Mouse (Mus musculus) cerebellum, postnatal 36 days (tissue): ENCODE results near the gene Igf2bp3.

Experiments
- DNase-seq, 2 experiments: peaks; one replicate each; pipeline ENCODE4 v3.0.0; 2021 to 2022; ENCODE audit warnings: mixed read lengths in 2 of 2

The Igf2bp3 gene

DNA sequence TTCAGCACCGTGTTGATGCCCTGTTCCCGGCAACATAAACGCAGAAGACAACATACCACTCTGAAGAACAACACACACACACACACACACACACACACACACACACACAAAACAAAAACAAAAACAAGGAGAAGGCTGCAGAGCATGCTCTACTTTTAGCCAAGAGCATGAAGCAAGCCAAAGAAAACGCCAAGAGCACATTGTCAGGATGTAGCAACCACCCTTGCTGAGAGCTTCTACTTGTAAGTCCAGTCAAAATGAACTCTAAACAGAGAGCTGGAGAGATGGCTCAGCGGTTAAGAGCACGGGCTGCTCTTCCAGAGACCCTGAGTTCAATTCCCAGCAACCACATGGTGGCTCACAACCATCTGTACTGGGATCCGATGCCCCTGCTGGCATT is 41.5 kb downstream of the Igf2bp3 start:
- DNase-seq = no peak

DNA sequence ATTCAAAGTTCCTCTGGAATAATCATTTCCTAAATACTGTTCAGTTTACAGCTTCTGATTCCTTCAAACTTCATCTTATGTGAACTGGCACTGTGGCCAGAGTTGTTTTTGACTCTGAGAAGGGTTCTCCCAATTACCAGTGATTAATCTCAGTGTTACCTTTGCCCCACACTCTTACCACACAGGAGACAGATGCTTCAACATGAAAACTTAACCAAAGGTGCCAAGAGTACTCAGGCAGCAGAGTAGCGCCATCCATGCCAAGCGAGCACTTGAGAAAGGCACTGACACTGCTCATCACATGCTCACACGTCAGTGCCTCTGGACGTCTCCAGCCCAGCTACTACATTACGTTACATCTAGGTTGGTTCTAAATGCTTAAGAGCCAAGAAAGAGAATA is 43.5 kb downstream of the Igf2bp3 start:
- DNase-seq = no peak

DNA sequence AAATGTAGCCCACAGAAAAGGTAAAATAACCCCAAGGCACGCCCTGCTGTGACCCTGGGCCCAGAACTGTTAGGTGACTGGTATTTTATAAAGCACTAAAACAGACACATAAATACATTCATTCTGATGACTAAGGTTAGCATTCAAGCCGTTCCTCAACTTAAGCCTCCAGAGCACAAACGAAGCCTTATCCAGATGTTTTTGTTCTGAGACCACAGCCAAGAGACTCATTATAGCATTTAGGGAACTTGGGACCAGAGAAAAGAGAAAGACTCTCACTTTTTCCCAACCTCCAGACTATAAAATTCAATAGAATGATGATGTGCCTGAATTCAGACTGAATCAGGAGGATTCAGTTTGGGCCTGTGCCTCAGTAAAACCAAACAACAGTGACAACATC is 46.1 kb downstream of the Igf2bp3 start:
- DNase-seq = no peak

DNA sequence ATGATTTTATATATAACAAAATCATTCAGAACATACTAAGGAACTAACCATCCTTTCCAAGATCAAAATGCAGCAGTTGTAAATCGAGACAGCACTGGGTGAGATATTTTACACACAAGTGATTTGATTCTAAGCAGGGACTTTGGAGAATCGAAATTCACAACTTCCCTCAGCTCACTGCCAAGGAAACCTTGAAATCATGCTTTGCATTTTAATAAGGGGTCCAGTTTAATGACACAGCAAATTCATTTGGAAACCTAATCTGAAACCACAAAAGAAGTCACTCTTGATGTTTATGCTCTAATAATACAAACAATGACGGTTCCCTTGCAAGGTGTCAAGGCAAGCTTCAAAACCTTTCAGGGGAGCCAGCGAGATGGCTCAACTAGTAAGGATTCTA is 47.4 kb downstream of the Igf2bp3 start:
- DNase-seq = no peak

DNA sequence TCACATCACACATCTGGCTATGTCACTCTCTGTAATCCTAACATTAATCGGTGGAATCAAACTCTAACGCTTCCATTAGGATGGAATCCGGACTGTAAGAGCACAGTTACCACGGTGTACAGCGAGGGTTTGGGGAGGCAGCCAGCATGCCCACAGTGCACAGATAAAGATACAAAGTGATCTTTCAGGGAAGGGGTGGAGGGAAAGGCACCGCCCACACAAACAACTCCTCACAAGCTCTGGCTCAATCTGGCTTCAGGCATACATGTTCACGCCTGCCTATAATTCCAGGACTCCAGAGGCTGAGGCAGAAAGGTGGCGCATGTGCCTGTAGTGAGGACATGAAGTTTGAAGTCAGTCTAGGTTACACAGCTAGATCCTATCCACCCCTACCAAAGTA is 48.4 kb downstream of the Igf2bp3 start:
- no peak for DNase-seq

DNA sequence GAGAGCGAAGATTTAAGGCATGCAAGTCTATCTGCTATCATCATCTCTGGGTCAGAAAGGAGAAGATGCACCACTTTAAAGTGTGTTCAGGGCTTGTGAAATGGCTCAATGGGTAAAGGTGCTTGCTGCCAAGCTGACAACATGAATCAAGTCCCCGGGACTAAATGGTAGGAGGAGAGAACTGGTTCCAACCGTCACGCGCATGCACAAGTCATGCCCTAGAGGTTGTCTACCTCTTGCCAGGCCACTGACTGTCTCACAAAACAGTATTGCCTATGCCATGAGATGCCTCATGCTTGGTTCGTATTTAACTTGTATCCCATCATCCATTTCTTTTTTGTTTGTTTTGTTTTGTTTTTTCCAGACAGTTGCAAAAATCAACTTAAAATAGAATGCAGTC is 48.9 kb downstream of the Igf2bp3 start:
- no peak for DNase-seq

DNA sequence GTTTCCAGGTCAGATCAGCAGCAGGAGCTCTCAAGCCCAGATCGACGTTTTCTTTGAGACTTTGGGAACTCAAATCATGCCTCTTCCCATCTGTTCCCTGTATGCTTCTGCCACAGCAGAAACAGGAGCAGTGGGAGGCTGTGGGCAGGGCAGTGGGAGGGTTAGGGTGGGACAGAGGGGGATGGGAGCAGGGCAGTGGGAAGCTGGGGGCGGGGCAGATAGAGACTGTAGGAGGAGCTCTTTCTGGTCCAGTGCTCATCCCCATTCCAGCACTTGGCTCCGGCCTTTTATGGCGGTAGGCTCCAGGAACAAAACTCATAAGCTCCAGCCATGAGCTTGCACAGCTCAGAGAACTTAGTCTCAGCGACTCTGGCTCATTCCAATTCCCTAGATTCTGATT is 49.7 kb downstream of the Igf2bp3 start:
- no peak for DNase-seq

DNA sequence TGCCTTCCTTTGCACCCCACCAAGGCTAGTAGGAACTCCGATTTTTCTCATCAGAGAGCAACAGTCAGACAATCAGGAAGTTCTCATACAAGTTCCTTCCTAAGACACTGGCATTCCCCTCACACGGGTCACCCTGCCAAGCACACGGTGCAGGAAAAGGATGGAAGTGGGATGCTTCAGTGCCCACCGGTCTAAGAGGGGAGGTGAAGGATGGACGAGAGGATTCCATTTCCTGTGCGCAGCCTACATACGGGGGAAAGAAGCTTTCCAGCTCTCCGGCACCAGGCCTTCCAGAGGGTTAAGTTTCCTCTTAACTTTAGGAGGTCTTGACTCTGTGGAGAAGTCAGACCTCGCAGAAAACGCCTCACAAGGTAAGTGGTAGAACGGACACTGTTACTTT is 50.1 kb downstream of the Igf2bp3 start:
- no peak for DNase-seq

DNA sequence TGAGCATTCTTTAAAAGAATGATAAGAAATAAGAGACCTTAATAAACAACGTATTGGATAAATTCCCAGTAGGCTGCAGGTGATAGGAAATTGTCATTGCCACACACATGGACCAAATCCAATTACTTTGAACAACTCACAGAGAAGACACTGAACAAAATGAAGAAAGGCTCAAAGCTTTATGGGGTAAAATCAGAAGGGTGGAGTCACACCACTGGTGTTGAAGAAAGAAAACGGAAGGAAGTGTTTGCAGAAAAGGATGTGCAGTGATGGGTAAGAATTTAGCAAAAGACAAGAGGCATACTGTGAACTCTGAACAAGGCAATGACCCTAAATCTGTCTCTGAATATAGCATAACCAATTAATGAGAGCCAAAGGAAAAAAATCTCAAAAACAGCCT is 54.8 kb downstream of the Igf2bp3 start:
- no peak for DNase-seq

DNA sequence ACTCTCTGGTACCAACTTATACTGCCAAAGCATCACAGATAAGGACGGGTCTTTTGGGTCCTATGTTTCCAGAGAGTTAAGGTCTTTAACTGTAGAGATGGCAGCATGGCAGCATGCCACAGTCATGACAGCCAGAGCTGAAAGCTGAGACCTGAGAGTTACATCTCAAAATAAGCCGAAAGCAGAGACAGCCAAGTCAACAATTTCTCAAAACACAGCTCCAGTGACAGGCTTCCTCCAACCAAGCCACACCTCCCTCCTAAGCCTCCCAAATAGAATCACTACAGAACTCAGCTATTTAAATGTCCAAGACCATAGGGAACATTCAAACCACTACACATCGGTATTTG is 58.0 kb downstream of the Igf2bp3 start:
- DNase-seq = no peak

DNA sequence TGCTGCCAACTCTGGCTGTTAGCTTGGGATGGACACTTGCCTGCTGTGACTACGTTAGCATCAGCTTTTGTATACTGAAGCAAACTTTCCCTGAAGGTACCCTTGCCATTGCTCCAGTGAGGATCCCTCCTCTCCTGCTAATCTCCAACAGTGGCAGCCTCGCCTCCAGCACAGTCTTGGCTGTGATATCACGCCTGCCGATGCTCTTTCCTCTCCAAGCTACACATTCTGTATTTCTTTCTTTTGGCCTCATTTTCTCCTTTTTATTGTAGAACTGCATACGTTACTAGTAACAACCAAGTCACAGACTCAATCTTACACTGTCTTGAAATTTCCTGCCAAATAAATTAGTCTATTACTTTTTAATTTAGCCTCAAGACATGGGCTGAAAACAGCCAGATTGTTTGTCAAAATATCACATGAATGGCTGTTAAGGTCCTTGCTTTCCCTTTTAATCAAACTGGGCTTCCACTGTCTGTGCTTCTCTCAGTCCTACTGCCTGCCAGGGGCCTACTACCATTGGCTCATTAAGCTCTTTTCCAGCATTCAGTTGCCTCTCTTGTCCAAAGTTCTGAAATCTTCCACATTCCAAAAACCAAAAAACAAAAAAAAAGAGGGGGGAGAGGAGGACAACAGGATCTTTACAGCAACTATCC is 58.5 kb downstream of the Igf2bp3 start:
- DNase-seq = no peak

DNA sequence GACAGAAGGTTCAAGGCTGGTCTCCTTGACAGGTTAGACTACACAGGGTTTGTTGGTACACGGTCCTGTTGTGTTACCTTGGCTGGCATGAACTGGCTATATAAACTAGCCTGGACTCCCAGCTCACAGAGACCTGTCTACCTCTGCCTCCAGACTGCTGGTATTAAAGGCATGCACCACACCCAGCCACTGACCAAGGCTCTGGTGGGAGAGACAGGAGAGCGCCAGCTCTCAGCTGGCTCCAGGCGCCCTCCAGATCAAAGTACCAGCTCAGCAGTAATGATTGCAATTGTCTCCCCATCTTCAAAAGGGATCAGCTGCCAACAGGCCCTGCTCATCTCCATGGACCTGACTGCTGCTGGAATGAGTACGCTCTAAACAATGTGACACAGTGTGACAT is 63.3 kb downstream of the Igf2bp3 start:
- DNase-seq = no peak

DNA sequence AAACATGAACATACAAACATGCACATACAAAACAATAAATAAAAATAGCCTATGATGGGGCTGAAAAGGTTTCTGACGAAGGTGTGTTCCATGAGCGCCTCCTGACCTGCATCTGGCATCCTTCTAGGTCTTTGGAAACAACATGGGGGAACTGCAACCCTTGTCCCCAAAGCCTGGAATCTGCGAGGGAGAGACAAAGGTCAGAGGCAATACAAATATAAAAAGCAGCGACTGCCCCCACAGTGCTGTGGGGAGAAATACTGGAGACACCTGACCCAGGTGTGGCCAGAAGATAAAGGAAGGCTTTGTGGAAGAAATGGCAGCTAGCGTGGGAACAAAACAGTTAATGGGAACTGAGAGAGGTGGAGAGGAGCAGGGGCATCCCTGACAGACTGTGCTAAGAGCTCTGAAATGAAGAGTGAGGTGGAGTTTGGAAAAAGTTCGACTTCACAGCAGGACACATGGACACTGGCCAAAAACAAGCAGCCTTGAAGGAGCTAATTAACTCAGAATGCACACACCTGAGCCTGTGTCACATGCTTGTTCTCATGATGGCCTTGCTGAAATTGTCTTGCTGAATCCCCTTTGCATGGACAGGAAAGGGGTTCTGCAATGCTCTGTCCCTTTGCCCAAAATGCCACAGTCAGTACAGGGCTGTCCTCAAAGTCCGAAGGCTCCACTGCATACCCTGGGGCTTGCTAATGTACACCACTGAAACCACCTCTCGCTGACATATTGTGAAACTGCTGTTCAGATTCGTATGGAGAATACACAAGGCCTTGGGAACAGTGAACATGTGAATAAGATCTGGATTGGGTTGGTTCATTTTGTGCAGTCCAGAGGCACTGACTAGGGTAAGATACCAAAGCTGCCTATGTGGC is 64.2 kb downstream of the Igf2bp3 start:
- no peak for DNase-seq

DNA sequence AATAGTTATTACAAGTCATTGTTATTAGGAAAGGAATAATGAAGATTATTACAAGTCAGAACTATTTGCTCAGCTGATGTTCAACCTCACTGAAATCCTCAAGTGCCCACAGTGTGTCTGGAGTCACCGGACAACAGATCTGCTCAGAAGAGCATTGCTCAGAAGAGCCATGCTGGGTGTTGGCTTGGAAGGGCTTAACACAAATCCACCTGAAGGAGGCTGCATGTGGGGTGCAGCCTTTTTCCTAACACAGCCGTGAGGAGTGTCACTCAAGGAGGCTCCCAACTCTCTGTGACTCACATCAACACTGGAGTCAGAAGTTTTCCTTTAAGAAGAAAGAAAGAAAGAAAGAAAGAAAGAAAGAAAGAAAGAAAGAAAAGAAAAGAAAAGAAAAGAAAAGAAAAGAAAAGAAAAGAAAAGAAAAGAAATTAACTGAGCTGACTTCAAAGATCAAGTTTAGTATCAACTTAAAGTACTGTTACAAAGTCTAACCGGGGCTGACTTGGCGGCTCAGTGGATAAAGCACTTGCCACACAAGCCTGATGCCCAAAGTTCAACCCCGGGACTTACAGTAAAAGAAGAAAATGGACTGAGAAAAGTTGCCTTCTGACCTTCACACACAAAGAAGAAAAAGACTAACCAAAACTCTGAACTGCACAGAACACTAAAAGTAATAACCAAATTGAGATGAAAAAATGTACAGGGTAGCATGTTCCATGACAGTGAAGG is 65.4 kb downstream of the Igf2bp3 start:
- DNase-seq = no peak

DNA sequence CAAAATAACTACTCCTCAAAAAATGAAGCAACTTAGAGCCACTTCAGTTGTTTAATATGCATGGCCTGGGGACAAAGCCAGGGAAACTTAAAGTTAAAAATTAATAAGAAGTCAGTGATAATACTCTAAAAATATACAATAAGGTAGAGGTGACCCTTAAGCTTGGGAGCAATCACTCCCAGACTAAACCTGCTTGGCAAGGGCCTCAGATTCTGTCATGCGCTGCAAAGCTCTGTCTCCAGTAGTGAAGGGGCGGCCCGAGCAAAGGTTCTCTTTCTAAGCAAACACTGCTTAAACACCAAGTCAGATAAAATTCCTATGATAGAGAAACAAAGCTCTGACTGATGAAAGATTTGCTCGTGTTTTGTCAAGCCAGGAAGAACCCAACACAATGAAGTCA is 66.0 kb downstream of the Igf2bp3 start:
- DNase-seq = no peak

DNA sequence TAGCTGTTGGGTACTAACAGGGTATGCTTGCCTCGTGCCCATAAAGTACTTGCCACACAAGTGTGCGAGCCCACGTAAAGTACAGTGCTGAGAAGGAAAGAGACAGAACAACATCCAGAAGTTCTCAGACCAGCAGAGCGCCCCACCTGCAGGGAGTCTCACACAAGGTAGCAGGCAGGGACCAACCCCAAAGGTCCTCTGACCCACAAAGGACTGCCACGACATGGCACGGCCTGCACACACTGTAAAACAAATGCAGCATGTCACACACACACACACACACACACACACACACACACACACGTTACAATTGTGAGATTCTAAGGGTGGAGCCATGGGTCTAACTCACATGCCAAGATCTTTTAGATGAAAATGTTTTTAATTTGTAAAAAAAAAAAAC is 66.4 kb downstream of the Igf2bp3 start:
- no peak for DNase-seq

DNA sequence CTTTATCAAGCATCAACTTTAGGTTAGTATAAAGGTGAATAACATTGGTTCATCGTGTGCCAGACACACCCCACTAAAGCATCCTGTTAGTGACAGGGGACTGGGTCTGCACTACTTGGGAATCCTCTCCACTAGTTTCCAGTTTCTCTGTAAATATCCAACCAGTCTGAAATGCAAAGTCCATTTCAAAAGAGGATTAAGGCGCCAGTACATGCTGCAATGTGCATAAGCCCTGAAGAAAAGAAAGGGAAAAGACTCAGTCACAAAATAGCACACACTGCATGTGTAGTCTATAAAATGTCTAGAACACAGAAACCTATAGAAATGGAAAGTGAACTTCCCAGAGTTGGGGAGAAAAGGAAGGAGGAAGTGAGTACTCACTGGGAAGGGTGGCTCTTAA is 68.3 kb downstream of the Igf2bp3 start:
- no peak for DNase-seq

DNA sequence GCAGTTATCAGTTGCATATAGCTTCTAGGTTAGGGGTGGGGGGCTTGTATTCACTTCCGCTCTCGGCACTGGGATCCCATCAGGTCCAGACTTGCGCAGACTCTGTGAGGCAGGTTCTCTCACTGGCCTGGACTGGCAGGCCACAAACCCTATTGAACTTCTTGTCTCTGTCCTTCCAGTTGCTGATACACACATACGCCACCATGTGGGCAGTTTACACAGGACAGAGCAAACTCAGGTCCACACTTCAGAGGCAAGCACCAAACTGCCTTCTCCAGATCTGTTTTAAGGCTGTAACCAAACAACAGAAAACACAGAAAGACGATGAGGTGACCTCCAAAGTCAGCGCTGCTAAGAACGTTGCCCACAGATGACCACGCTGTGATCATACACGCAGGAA is 72.3 kb downstream of the Igf2bp3 start:
- peak; percentile 12 to 24 for DNase-seq

DNA sequence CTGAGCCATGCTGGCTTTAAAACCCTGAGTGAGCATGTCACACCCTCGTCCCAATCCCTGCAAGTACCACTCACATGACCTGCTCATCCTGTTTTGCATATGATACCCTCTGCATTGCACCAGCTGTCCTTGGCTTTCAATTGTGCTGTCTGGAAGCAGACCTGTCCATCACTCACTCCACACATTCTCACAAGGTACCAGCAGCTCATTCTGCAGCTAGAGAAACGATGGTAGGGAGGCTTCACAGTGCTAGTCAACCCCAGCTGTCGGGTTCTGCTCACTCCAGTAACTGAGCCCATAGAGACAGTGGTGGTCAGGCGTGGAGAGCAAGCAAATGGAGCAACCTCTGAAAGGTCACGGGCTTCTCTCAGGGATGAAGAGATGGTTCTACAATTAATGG is 73.6 kb downstream of the Igf2bp3 start:
- no peak for DNase-seq

DNA sequence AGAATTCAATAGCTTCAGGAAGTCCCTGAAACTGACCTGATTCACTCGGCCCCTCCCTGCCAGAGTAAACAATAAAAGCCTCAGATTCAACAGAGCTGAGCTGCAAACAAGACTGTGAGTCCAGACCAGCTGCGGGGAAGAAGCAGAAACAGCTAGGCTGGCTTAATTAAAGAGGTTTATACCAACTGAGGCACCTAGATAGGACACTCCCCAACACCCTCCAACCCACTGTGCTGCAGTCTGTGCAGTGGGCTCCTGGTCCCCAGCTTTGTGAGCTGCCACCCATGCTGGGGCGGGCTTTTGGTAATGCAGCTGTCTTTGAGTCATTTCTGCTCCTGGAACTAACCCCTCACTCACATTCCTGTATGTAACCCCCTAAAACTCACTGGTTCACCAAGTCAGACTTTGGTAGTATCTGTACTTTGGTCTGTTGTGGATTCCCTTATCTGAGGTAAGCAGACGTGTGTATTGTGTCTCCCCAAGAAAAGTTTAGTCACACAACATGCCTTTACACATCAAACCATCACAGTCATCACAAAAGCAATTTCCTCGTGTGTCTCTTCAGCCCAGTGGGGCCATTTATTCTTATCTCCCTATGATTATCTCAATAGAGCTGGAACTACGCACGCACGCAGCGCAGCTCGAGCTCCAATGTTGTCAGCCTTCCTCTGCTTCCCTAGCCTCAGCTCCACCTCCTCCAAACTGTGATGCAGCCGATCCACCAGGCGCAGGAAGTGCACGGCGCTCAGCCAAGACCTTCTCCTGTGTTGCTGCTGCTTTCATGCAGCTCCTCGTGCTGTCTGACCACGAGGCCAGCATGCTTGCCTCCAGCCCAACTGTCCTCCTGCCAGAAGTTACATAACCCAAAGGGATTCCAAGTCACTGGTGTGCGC is 76.4 kb downstream of the Igf2bp3 start:
- DNase-seq = peak; percentile 5

DNA sequence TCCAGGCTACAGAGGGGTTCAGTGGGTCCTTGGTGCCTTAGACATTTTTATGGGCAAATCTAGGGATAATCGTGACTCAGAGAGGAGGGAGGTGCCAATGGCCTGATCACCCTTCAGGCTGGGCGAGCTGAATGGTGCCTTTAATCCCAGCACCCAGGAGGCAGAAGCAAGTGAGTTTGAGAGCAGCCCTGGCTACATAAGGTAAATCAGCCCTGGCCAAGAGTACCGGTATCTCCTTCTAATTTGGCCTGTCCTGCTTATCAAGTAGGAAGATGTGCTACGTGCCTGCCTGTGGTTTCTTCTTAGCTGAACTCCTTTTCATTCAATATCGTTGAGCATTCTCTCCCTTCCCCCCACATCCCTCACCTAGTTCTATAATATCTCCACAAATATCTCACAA is 78.0 kb downstream of the Igf2bp3 start:
- no peak for DNase-seq

DNA sequence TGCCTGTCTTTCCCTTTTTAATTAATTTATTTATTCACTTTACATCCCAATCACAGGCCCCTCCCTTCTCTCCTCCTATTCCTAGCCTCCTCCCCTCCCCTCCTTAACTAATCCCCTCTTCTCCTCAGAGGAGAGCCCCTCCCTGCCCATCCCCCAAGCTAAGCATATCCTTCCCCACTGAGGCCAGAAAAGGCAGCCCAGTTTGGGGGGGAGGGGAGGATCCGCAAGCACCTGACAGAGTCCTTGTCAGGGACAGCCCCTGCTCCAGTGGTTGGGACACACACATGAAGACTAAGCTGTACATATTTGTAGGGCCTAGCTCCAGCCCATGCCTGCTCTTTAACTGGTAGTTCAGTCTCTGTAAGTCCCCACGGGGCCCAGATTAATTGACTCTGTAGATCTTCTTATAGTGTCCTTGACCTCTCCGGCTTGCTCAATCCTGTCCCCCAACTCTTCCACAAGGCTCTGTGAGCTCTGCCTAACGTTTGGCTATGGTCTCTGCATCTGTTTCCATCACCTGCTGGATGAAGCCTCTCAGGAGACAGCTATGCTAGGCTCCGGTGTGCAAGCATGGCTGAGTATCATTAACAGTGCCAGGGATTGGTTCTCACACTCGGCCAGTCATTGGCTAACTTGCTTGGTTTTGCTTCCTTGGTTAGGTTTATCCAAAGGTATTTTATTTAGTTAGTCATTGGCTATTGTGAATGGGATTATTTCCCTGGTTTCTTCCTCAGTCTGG is 82.2 kb downstream of the Igf2bp3 start:
- DNase-seq = no peak
